Mouse (Mus musculus) thymus, adult 2 months (tissue): ENCODE data around the gene Patj. TPM values are rescaled to one million over a fixed set of nuclear protein-coding genes. Genes with fewer than 3 reads are reported as not detected.

Experiments used
- DNase-seq: peaks from one replicate; pipeline ENCODE4 v3.0.0; 2021
- H3K27ac ChIP-seq: fragments of 200-500 bp; 2 replicates; pipeline ENCODE4 v1.5.1; 2012; ENCODE audit warnings: low read length, control low read depth; ENCODE audit not compliant: control insufficient read depth, insufficient read depth
- H3K27me3 ChIP-seq: fragments of 200-500 bp; 2 replicates; pipeline ENCODE4 v1.6.1; 2012; ENCODE audit warnings: mild to moderate bottlenecking, low read length, moderate library complexity, mixed read lengths; ENCODE audit not compliant: control insufficient read depth, insufficient read depth
- H3K36me3 ChIP-seq: fragments of 200-500 bp; 2 replicates; pipeline ENCODE4 v1.6.1; 2012; ENCODE audit warnings: mild to moderate bottlenecking, low read length, moderate library complexity; ENCODE audit not compliant: control insufficient read depth, insufficient read depth
- H3K4me1 ChIP-seq: fragments of 200-500 bp; replicated peaks from 2 replicates; pipeline ENCODE4 v1.6.1; 2012; ENCODE audit warnings: low read length; ENCODE audit not compliant: control insufficient read depth, insufficient read depth
- H3K4me3 ChIP-seq: fragments of 200-500 bp; 2 replicates; pipeline ENCODE4 v1.5.1; 2012; ENCODE audit warnings: mild to moderate bottlenecking, low read length, control low read depth, moderate library complexity; ENCODE audit not compliant: control insufficient read depth, insufficient read depth
- CTCF ChIP-seq: fragments of 200-500 bp; IDR thresholded peaks from 2 replicates; pipeline ENCODE4 v1.5.1; 2012; ENCODE audit warnings: mild to moderate bottlenecking, control low read depth, low read length, moderate library complexity, borderline replicate concordance; ENCODE audit not compliant: control insufficient read depth, poor library complexity, insufficient read depth; ENCODE audit errors: extremely low read depth
- POLR2A ChIP-seq: fragments of 200-500 bp; IDR thresholded peaks from 2 replicates; pipeline ENCODE4 v1.6.1; 2012; ENCODE audit warnings: mild to moderate bottlenecking, low read length, control low read depth, moderate library complexity; ENCODE audit not compliant: control insufficient read depth, poor library complexity, insufficient read depth; ENCODE audit errors: extremely low read depth
- WGBS: fragments of 180-500 bp; shearing (Covaris S2); methylation state at CpG from one replicate; pipeline ENCODE4 v1.1.7; 2018; 5-methylcytosine and 5-hydroxymethylcytosine counted together
- polyA plus RNA-seq: library from polyadenylated mRNA; depleted of rRNA; stranded (reverse); fragments of >200 nt; gene quantifications from 2 replicates; pipeline ENCODE4 v1.2.3, GENCODE M21; 2012

The Patj gene
- polyA plus RNA-seq, 1 experiment: 35.0 TPM

- H3K36me3 ChIP-seq: no peaks in the 10 kb centered on the region
- 100% methylated on average over 2 of the region's 2 CpGs for WGBS
Measured at GRCm38 (mm10) chr4:98555666-98556065, 160.1 kb downstream of the Patj start.

GRCm38 (mm10) chr4:98556449-98556848 lies 160.9 kb downstream of the Patj start:
- H3K4me1 ChIP-seq: no peaks in the 10 kb centered on the region; the same call in 1 of the 2 replicates
- no peak for TF ChIP-seq POLR2A
- TF ChIP-seq CTCF: no peak
- H3K4me3 ChIP-seq: no peak overlapping the region
- DNase-seq: no peak
- H3K27ac ChIP-seq: no peak overlapping the region
- 99% methylated on average over 6 of the region's 6 CpGs for WGBS
- H3K36me3 ChIP-seq: no peaks in the 10 kb centered on the region
- H3K27me3 ChIP-seq: no peaks in the 10 kb centered on the region

More at GRCm38 (mm10) chr4:98555666-98556065, 160.1 kb downstream of the Patj start:
- Histone ChIP-seq H3K27ac (no peak overlapping the region), H3K27me3 (no peaks in the 10 kb centered on the region), H3K4me3 (no peak overlapping the region), H3K4me1 (no peaks in the 10 kb centered on the region; the same call in none of the 2 replicates)
- TF ChIP-seq POLR2A (no peak), CTCF (no peak)
- no peak for DNase-seq

GRCm38 (mm10) chr4:98557192-98557591 lies 161.6 kb downstream of the Patj start:
- Histone ChIP-seq H3K36me3 (no peaks in the 10 kb centered on the region), H3K4me1 (no peaks in the 10 kb centered on the region), H3K27me3 (no peaks in the 10 kb centered on the region), H3K27ac (no peak overlapping the region), H3K4me3 (no peak overlapping the region)
- 96% methylated on average over 13 of the region's 13 CpGs for WGBS
- TF ChIP-seq POLR2A: no peak
- no peak for TF ChIP-seq CTCF
- no peak for DNase-seq

GRCm38 (mm10) chr4:98560196-98560830 lies 164.7 kb downstream of the Patj start:
- no peak overlapping the region for H3K4me3 ChIP-seq
- WGBS: 99% methylated on average over 9 of the region's 9 CpGs
- TF ChIP-seq CTCF: no peak
- no peak for TF ChIP-seq POLR2A
- H3K36me3 ChIP-seq: no peaks in the 10 kb centered on the region
- DNase-seq: no peak
- no peaks in the 10 kb centered on the region for H3K27me3 ChIP-seq
- no peaks in the 10 kb centered on the region for H3K4me1 ChIP-seq
- no peak overlapping the region for H3K27ac ChIP-seq

- Histone ChIP-seq H3K4me3 (no peak overlapping the region), H3K36me3 (no peaks in the 10 kb centered on the region), H3K4me1 (no peaks in the 10 kb centered on the region), H3K27ac (no peak overlapping the region), H3K27me3 (no peaks in the 10 kb centered on the region)
- DNase-seq: no peak
- TF ChIP-seq CTCF: no peak
- TF ChIP-seq POLR2A: no peak
- WGBS: 92% methylated on average over 5 of the region's 5 CpGs
Measured at GRCm38 (mm10) chr4:98563082-98563481, 167.5 kb downstream of the Patj start.

GRCm38 (mm10) chr4:98563506-98564195 lies 168.1 kb downstream of the Patj start:
- no peak overlapping the region for H3K27ac ChIP-seq
- TF ChIP-seq CTCF (no peak), POLR2A (no peak)

More at GRCm38 (mm10) chr4:98563506-98564195, 168.1 kb downstream of the Patj start:
- Histone ChIP-seq H3K4me3 (no peak overlapping the region), H3K4me1 (no peaks in the 10 kb centered on the region), H3K27me3 (no peaks in the 10 kb centered on the region), H3K36me3 (no peaks in the 10 kb centered on the region)
- DNase-seq: no peak
- WGBS: 83% methylated on average over 10 of the region's 10 CpGs
